Mouse (Mus musculus) E14TG2a.4 (cell line): ENCODE results near the gene 9130230L23Rik.

Source experiments
- CTCF ChIP-seq: conservative IDR thresholded peaks from 2 replicates; pipeline ENCODE4 v1.5.1; 2014; ENCODE audit warnings: low read length
- NANOG ChIP-seq: IDR thresholded peaks from 2 replicates; pipeline ENCODE4 v1.6.1; 2014; ENCODE audit warnings: borderline replicate concordance, low read length, mixed read lengths
- POU5F1 ChIP-seq: IDR thresholded peaks from 2 replicates; pipeline ENCODE4 v1.6.1; 2014; ENCODE audit warnings: low read length, borderline replicate concordance

- TF ChIP-seq CTCF (no peak), POU5F1 (no peak), NANOG (no peak)
Observed at GRCm38 (mm10) chr5:65950236-65950635, 53.8 kb downstream of the 9130230L23Rik start.
